Mouse (Mus musculus): ENCODE data around the gene Comt. TPM values are rescaled to one million over a fixed set of nuclear protein-coding genes. Genes with fewer than 3 reads are reported as not detected.

Comt gene
- polyA plus RNA-seq, 2 experiments: 69.8 to 73.8 TPM

- ATAC-seq (ENCODE audit: insufficient read depth) (no peak), DNase-seq (ENCODE audit: low read depth in 3 of 3, low spot score in 3 of 3) (no peak)
- H3K27ac ChIP-seq: no peak overlapping the region
- no peaks in the 10 kb centered on the region for H3K9me3 ChIP-seq (ENCODE audit: control insufficient read depth, low read length)
- H3K4me2 ChIP-seq (ENCODE audit: low read depth): no peak overlapping the region
- peaks cover 29 to 37% of the 10 kb centered on the region in 2 experiments for H3K4me1 ChIP-seq (replicated peaks; ENCODE audit: control insufficient read depth in 2 of 2, insufficient read depth in 2 of 2, low read length in 1 of 2)
- 80% methylated on average over 5 of the region's 5 CpGs for WGBS (ENCODE audit: insufficient replicate concordance)
- H3K4me3 ChIP-seq (ENCODE audit: insufficient read depth in 1 of 2, low read depth in 2 of 2, low read length in 2 of 2): no peak overlapping the region
- no peak overlapping the region for H3K9ac ChIP-seq (replicated peaks)
- no peaks in the 10 kb centered on the region for H3K36me3 ChIP-seq (replicated peaks; ENCODE audit: control insufficient read depth, insufficient read depth, low read depth)
- TF ChIP-seq EP300 (IDR thresholded peaks at IDR 0.05; ENCODE audit: low read depth) (no peak), CTCF (IDR thresholded peaks at IDR 0.05; ENCODE audit: low read depth) (no peak)
- no peaks in the 10 kb centered on the region for H3K27me3 ChIP-seq (ENCODE audit: control insufficient read depth, insufficient read depth, low read length)
Observed at GRCm38 (mm10) chr16:18385411-18385810, 41.2 kb downstream of the Comt start.

DNA sequence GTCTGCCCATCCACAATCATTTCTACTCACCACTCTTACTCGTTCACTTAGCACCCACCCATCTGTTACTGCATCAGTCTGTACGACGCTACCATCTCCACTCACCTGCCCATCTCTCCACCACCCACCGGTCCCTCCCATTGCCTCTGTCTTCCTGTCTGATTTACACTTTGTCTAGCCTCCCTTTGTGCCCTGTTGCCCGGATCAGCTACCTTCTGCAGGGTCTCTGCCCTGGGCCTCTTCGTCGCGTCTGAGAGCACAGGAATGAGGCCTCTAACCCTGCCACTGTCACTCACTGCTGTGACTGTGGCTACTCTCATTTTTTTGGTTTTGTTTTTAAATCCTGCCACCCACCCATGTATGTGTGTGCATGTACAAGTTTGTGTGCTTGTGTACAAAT, 42.0 kb downstream of the Comt start:
- Histone ChIP-seq H3K4me2 (ENCODE audit: low read depth) (no peak overlapping the region), H3K27ac (no peak overlapping the region), H3K4me1 (replicated peaks; ENCODE audit: control insufficient read depth in 2 of 2, insufficient read depth in 2 of 2, low read length in 1 of 2) (peaks cover 29 to 33% of the 10 kb centered on the region in 2 experiments), H3K36me3 (replicated peaks; ENCODE audit: control insufficient read depth, insufficient read depth, low read depth) (no peaks in the 10 kb centered on the region), H3K27me3 (ENCODE audit: control insufficient read depth, insufficient read depth, low read length) (no peaks in the 10 kb centered on the region), H3K9ac (replicated peaks) (no peak overlapping the region), H3K4me3 (ENCODE audit: insufficient read depth in 1 of 2, low read depth in 2 of 2, low read length in 2 of 2) (no peak overlapping the region), H3K9me3 (ENCODE audit: control insufficient read depth, low read length) (no peaks in the 10 kb centered on the region)
- ATAC-seq (ENCODE audit: insufficient read depth) (no peak), DNase-seq (ENCODE audit: low read depth in 3 of 3, low spot score in 3 of 3) (no peak)
- TF ChIP-seq EP300 (IDR thresholded peaks at IDR 0.05; ENCODE audit: low read depth): no peak
- TF ChIP-seq CTCF (IDR thresholded peaks at IDR 0.05; ENCODE audit: low read depth): no peak
- 83% methylated on average over 8 of the region's 8 CpGs for WGBS (ENCODE audit: insufficient replicate concordance)

- Histone ChIP-seq H3K4me3 (ENCODE audit: insufficient read depth in 1 of 2, low read depth in 2 of 2, low read length in 2 of 2) (no peak overlapping the region), H3K4me2 (ENCODE audit: low read depth) (no peak overlapping the region), H3K27me3 (ENCODE audit: control insufficient read depth, insufficient read depth, low read length) (no peaks in the 10 kb centered on the region), H3K27ac (no peak overlapping the region), H3K9ac (replicated peaks) (no peak overlapping the region), H3K9me3 (ENCODE audit: control insufficient read depth, low read length) (no peaks in the 10 kb centered on the region), H3K4me1 (replicated peaks; ENCODE audit: control insufficient read depth in 2 of 2, insufficient read depth in 2 of 2, low read length in 1 of 2) (peaks cover 27 to 28% of the 10 kb centered on the region in 2 experiments), H3K36me3 (replicated peaks; ENCODE audit: control insufficient read depth, insufficient read depth, low read depth) (no peaks in the 10 kb centered on the region)
- ATAC-seq (ENCODE audit: insufficient read depth) (no peak), DNase-seq (ENCODE audit: low read depth in 3 of 3, low spot score in 3 of 3) (no peak)
- no peak for TF ChIP-seq CTCF (IDR thresholded peaks at IDR 0.05; ENCODE audit: low read depth)
- no peak for TF ChIP-seq EP300 (IDR thresholded peaks at IDR 0.05; ENCODE audit: low read depth)
- 78% methylated on average over 7 of the region's 7 CpGs for WGBS (ENCODE audit: insufficient replicate concordance)
Observed at GRCm38 (mm10) chr16:18384211-18384610, 42.4 kb downstream of the Comt start.

GRCm38 (mm10) chr16:18383756-18384155, 42.9 kb downstream of the Comt start:
- Histone ChIP-seq H3K4me2 (ENCODE audit: low read depth) (no peak overlapping the region), H3K4me1 (replicated peaks; ENCODE audit: control insufficient read depth in 2 of 2, insufficient read depth in 2 of 2, low read length in 1 of 2) (peaks cover 23 to 24% of the 10 kb centered on the region in 2 experiments), H3K9ac (replicated peaks) (no peak overlapping the region), H3K27me3 (ENCODE audit: control insufficient read depth, insufficient read depth, low read length) (no peaks in the 10 kb centered on the region), H3K36me3 (replicated peaks; ENCODE audit: control insufficient read depth, insufficient read depth, low read depth) (no peaks in the 10 kb centered on the region), H3K9me3 (ENCODE audit: control insufficient read depth, low read length) (no peaks in the 10 kb centered on the region), H3K4me3 (ENCODE audit: insufficient read depth in 1 of 2, low read depth in 2 of 2, low read length in 2 of 2) (no peak overlapping the region), H3K27ac (no peak overlapping the region)
- ATAC-seq (ENCODE audit: insufficient read depth) (no peak), DNase-seq (ENCODE audit: low read depth in 3 of 3, low spot score in 3 of 3) (no peak)
- WGBS (ENCODE audit: insufficient replicate concordance): 70% methylated on average over 3 of the region's 3 CpGs
- TF ChIP-seq CTCF (IDR thresholded peaks at IDR 0.05; ENCODE audit: low read depth): no peak
- TF ChIP-seq EP300 (IDR thresholded peaks at IDR 0.05; ENCODE audit: low read depth): no peak

DNA sequence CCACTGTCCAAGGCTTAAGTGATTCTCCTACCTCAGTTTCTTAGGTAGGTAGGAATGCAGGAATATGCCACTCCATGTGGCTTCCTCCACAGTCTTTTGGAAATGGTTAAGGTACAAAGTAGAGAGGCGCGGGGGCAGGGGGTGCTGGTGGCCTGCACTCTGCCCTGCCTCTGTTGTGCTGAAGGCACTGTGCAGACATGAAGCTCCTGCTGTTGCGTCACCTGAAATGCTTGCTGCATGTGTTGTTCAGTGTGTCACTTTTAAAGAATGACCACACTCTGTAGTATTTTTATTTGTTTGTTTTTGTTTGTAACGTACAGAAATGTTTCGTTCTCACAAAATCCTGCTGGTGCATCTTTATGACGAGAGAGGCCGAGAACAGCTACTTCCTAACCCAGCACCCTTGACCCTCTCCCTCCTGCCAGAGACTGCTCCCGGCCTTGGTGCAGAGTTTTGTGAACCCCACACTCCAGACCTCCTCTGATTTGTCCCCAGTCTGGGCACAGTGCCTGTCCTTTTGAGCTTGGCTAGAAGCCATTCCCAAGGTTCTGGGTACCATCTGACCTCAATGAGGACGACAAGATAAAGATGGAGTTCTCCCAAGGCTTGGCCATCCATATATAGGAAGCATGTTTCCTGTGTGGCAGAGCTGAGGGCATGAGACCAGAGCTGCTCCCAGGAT, 43.5 kb downstream of the Comt start:
- no peak overlapping the region for H3K9ac ChIP-seq (replicated peaks)
- ATAC-seq (ENCODE audit: insufficient read depth): no peak
- no peaks in the 10 kb centered on the region for H3K36me3 ChIP-seq (replicated peaks; ENCODE audit: control insufficient read depth, insufficient read depth, low read depth)
- H3K4me2 ChIP-seq (ENCODE audit: low read depth): no peak overlapping the region
- WGBS (ENCODE audit: insufficient replicate concordance): 75% methylated on average over 9 of the region's 9 CpGs
- H3K9me3 ChIP-seq (ENCODE audit: control insufficient read depth, low read length): no peaks in the 10 kb centered on the region
- no peaks in the 10 kb centered on the region for H3K27me3 ChIP-seq (ENCODE audit: control insufficient read depth, insufficient read depth, low read length)
- H3K27ac ChIP-seq: no peak overlapping the region
- H3K4me1 ChIP-seq (replicated peaks; ENCODE audit: control insufficient read depth in 2 of 2, insufficient read depth in 2 of 2, low read length in 1 of 2): peaks cover 17 to 18% of the 10 kb centered on the region in 2 experiments
- no peak for DNase-seq (ENCODE audit: low read depth in 3 of 3, low spot score in 3 of 3)
- H3K4me3 ChIP-seq (ENCODE audit: insufficient read depth in 1 of 2, low read depth in 2 of 2, low read length in 2 of 2): no peak overlapping the region
- TF ChIP-seq CTCF (IDR thresholded peaks at IDR 0.05; ENCODE audit: low read depth): no peak
- TF ChIP-seq EP300 (IDR thresholded peaks at IDR 0.05; ENCODE audit: low read depth): no peak

All from liver, embryonic 14.5 days (tissue).